Mouse (Mus musculus): Measurements from ENCODE around the gene Gm17577. TPM values are rescaled to one million over a fixed set of nuclear protein-coding genes. Genes with fewer than 3 reads are reported as not detected.

Gene Gm17577
- polyA plus RNA-seq (2012; ENCODE audit: low replicate concordance), result not detected in 2 replicates

DNA sequence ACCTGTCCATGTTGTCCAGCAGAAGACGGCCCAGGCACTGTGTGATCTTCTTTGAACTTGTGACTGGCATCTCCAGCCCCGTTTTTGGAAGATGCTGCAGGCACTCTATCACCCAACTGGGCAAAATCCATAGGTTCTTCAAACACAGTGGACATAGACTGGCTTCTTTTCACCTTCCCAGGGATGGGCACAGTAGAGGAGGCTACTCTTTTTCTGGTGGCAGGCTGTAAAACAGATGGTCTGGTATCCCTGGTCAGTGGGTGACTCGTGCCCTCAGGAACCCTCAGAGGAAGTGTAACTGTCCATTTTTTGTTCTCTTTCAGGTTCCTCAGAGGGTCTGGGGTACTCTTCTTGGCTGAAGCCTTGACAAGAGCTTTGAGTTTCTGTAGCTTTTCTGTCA is at the start of gene Gm17577:
Gene Gm17577, minus strand, starts transcription at position 101 of the 400 bp plus-strand sequence.

DNA sequence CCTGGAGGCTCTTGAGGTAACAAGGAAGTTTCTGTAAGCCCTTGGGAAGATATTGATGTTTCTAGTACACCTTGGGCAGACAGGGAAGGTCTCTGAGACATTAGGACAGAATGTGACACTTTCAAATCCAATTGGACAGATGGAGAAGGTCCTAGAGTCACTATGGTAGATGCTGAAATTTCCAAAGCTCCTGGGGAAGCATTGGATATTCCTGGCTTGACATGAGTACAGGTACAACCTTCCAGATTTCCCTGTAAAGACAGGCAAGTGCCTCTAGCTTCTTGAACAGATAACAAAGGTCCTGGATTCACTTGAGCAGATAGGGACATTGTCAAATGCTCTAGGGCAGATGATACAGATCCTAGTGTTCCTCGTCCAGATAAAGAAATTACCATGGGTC is 24.3 kb downstream of the Gm17577 start, which contains the start of gene Srsx:
Gene Srsx, minus strand, starts transcription at position 101 of the 400 bp plus-strand sequence.

Other genes with a start within 250 kb of the Gm17577 start
- not detected in 2 replicates for gene Gm17521, start 217.2 kb downstream of the Gm17577 start, polyA plus RNA-seq (2012; ENCODE audit: low replicate concordance)
- gene Cldn34c1, start 143.4 kb downstream of the Gm17577 start, polyA plus RNA-seq (2012; ENCODE audit: low replicate concordance), result 0.27 TPM in 1 of 2 replicates, not detected in the other
- gene Srsx, start 24.4 kb downstream of the Gm17577 start, polyA plus RNA-seq (2012; ENCODE audit: low replicate concordance), result not detected in 2 replicates